28 mouse cellular contexts compared by ENCODE assay signal in the genomic region with DNA sequence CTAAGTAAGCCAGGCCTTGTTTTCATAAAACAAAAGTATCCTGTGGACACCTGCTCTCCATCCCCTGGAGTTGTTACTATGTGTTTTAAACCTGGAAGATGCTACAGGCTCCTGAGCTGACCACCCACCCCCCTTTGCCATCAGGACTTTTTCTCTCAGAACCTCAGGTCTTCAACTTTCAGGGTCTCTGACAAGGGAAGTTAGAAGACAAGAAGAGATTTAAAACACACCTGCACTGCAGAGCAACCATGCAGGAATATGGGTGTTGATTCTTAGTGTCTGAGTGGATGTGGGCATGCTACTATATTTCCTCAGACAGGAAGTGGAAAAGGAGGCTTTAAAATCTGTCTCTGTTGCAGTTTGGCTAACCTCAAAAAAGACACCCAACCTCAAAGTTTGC.
"Had no signal": no experiment of that assay in that cellular context is flagged by ENCODE, and none has a peak within 500 bp of the region (broad histone marks: within the 10 kb centered on the region; RNA-seq: fewer than 3 reads in every experiment).

No protein-coding gene starts in this region.

- H3K4me2 ChIP-seq: embryonic facial prominence, embryonic 12.5 days; embryonic facial prominence, embryonic 13.5 days; embryonic facial prominence, embryonic 15.5 days; forebrain, embryonic 12.5 days; forebrain, embryonic 13.5 days; forebrain, embryonic 15.5 days had no signal

- ATAC-seq: forebrain, embryonic 13.5 days; forebrain, embryonic 14.5 days; forebrain, embryonic 15.5 days; forebrain, embryonic 16.5 days; forebrain, postnatal 0 days had no signal

- H3K4me3 ChIP-seq: embryonic facial prominence, embryonic 10.5 days; embryonic facial prominence, embryonic 12.5 days; embryonic facial prominence, embryonic 13.5 days; embryonic facial prominence, embryonic 15.5 days; erythroblast, embryonic 14.5 days; forebrain, embryonic 10.5 days; forebrain, embryonic 12.5 days; forebrain, embryonic 13.5 days; forebrain, embryonic 15.5 days; gastrocnemius, adult 2 months; heart, adult 2 months had no signal

- H3K27me3 ChIP-seq: embryonic facial prominence, embryonic 12.5 days; embryonic facial prominence, embryonic 13.5 days; embryonic facial prominence, embryonic 15.5 days; forebrain, embryonic 12.5 days; forebrain, embryonic 15.5 days had no signal

- H3K36me3 ChIP-seq: embryonic facial prominence, embryonic 10.5 days; embryonic facial prominence, embryonic 12.5 days; embryonic facial prominence, embryonic 13.5 days; embryonic facial prominence, embryonic 15.5 days; forebrain, embryonic 10.5 days; forebrain, embryonic 12.5 days; forebrain, embryonic 15.5 days had no signal

- H3K27ac ChIP-seq: embryonic facial prominence, embryonic 10.5 days; embryonic facial prominence, embryonic 12.5 days; embryonic facial prominence, embryonic 13.5 days; embryonic facial prominence, embryonic 15.5 days; forebrain, embryonic 10.5 days; forebrain, embryonic 12.5 days; forebrain, embryonic 13.5 days; forebrain, embryonic 15.5 days; gastrocnemius, adult 2 months; heart, adult 2 months had no signal

- H3K9ac ChIP-seq: embryonic facial prominence, embryonic 12.5 days; embryonic facial prominence, embryonic 13.5 days; embryonic facial prominence, embryonic 15.5 days; forebrain, embryonic 12.5 days; forebrain, embryonic 13.5 days; forebrain, embryonic 15.5 days; forebrain, postnatal 0 days had no signal

- H3K9me3 ChIP-seq: embryonic facial prominence, embryonic 10.5 days; embryonic facial prominence, embryonic 12.5 days; embryonic facial prominence, embryonic 13.5 days; embryonic facial prominence, embryonic 15.5 days; forebrain, embryonic 10.5 days; forebrain, embryonic 12.5 days; forebrain, embryonic 13.5 days; forebrain, embryonic 15.5 days had no signal

- DNase-seq: cerebellum, adult 2 months; cerebellum, adult 8-10 months; cerebellum, adult 9-10 months; cerebellum, adult 9-11 months; cerebellum, postnatal 10 days; cerebellum, postnatal 14 days; cerebellum, postnatal 25 days; cerebellum, postnatal 36 days; embryo, embryonic 11 days; forebrain, postnatal 0 days; gastrocnemius, adult 2 months; gastrocnemius, postnatal 10 days; gastrocnemius, postnatal 14 days; gastrocnemius, postnatal 25 days; gastrocnemius, postnatal 36 days; heart, adult 18-20 months; heart, adult 2 months had no signal

- H3K4me1 ChIP-seq: embryonic facial prominence, embryonic 12.5 days; embryonic facial prominence, embryonic 15.5 days; forebrain, embryonic 15.5 days had no signal
